13 mouse cellular contexts compared by ENCODE assay signal in the genomic region with DNA sequence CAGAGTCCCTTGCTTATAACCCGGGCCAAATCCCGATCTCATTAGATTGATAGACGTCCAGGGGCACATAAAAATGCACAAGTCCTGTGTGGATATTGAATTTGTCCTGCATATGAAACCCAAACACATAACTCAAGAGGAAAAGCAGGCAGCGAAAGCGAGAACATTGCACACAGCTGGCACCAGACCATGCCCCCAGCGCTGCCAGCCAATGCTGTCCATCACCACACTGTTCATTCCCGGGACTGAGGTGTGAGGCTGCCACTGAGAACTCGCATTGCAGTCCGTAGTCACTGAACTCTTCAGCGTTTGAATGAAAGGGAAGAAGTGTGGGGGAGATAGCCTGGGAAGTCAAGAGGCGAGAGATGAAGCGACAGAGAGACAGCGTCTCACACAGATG. TPM values are rescaled to one million over a fixed set of nuclear protein-coding genes. Genes with fewer than 3 reads are reported as not detected.
"Had no signal": no experiment of that assay in that cellular context is flagged by ENCODE, and none has a peak within 500 bp of the region (broad histone marks: within the 10 kb centered on the region; RNA-seq: fewer than 3 reads in every experiment).

No protein-coding gene starts in this region.

- DNase-seq: kidney, postnatal 10 days; lung, embryonic 14.5 days; lung, postnatal 10 days; lung, postnatal 4 days; retina, postnatal 1 day; right cerebral cortex, postnatal 14 days; thymus, postnatal 36 days had no signal

- H3K4me3 ChIP-seq: limb, embryonic 15.5 days; liver, embryonic 12.5 days; midbrain, embryonic 10.5 days; midbrain, embryonic 15.5 days; neural tube, embryonic 13.5 days had no signal

- H3K27ac ChIP-seq: limb, embryonic 15.5 days; liver, embryonic 12.5 days; midbrain, embryonic 10.5 days; midbrain, embryonic 15.5 days; neural tube, embryonic 13.5 days had no signal

RNA-seq across cellular contexts. Expression of gene Tecta, which starts 14.1 kb away (rescaled TPM):
- total RNA-seq: megakaryocyte, adult 5-6 weeks had no signal
